Mouse (Mus musculus): ENCODE data around the gene Kiz.
A peak's percentile ranks its signal among the peaks of the same experiment; 100 is the strongest.

Kiz gene

DNA sequence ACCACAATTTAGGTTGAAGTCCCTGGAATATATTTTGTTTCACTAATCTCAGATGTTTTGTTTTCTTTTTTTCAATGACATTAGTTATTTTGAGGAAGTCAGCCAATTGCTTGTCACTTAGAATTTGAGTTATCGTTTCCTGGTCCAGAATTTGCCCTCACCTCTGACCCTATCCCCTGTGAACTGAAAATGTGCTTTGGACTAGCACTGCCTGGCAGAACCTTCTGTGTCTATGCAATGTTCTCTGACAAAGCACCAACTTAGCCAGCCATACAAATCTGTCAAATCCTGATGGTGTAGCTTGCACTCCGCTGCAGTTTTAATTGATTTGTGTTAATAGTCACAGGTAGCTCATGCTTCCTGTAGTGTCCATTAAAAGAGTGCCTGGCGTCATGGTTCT is 10.1 kb downstream of the Kiz start:
- DNase-seq (ENCODE audit: low spot score in 2 of 2): no peak

DNA sequence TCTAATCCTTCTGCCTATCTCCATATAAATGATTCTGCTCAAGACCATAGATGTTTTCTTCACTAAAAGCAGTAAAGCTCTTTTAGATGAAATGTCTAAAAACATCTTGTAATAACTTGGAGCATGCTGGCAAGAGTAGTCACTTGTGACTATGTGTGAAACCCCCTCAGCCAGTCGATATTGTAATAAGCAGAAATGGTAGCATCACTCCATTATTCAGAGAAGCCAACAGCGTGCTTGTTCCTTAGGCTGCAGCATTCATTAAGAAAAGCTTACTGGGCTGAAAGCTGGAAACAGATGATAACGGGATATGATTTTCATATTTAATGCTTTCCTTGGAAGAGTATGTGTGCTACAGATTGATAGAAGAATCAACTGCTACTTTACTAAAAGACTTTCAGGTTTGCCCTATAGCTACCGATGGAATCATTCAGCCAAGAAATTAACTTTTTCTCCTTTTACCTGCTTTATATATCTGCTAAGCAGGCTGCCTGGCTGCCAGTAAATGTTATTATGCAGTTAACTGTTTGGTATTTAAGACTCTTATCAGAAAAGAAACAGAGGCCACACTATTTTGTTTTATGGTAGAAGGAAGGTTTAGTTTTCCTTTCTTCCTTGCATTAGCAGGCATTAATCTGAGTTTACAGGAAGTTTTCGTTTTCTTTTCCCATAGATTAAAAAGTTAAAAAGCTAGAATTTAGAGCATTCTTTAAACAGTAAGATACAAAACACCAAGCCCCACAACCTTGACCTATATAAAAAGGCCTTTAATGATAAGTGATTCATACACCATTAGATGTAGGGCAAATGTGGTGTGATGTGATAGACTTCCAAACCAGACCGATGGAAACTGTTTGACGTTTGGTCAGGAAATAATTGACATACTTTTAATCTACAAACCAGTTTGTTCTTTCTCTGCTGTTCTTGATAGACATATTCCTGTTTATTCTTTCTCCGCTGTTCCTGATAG is 15.9 kb downstream of the Kiz start:
- DNase-seq (ENCODE audit: low spot score in 2 of 2): no peak

DNA sequence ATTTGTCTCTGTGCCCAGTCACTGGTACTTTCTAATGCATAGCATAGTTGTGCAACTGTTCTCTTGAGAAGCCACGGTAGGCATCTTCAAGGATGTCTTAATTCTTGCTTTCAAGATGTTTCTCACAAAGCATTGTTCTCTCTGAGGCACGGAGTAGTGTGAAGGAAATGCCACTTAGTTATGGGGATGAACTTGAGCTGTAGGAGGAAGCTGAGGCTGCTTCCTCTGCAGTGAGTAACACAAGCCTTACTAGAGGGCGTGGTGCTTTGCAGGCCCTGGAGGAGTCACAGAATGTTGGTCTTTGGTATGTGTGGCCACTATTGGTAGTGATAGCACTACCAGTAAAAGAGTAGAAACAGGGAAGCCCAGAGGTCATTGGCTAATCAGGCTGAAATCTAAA is 17.0 kb downstream of the Kiz start:
- DNase-seq (ENCODE audit: low spot score in 2 of 2): no peak

DNA sequence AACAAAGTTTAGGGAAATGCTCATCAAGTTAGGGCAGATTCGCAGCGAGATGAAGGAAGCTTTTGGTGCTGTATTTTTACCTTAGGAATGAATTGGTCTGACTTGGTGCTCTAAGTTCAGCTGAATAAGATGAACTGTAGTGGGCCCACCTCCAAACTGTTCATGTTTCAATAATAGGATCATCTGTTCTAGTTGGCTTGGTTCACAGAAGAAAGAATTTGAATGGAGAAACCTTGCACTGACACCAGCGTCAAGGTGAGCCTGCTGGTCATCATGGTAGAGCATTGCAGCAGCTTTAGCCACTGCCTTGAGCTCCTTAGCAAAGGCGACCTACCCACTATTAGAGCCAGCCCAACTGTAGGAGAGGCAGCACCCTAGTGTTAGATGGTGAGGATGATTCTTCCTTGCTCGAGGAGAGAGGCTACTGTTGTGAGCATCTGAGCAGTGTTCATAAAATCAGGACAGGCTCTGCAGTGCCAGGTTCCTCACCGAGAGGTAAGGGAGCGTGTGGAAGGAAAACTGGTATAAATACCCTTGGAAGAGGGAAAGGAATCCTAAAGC is 18.3 kb downstream of the Kiz start:
- DNase-seq (ENCODE audit: low spot score in 2 of 2): no peak

DNA sequence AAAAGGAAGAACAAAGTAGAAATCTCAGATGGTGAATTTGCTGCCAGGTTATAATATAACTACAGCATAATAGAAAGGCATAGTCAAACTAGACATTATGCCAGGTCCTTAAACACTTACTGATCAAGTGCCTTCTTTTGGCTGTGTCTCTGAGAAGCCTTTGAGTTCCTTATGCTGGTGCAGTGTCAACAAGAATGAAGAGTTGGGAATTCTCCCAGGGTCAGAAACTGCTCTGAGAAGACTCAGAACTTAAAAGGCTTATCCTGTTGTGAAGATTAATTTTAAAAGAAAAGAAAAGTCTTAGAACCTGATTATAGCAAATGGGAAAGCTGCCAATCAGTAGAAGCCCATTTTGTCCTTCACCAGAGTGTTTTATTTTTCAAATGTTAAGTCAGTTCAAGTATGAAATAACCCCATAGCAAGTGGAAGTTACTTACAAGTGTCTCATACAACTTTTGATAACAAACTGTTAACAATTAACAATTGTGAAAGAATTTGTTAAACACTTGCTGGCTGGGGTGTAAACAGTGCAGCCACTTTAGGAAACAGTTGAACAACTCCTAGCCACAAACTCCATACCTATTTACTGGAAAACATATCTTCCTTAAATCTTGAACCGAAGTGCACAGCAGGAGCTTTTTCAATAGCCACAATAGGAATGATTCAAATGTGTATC is 21.9 kb downstream of the Kiz start:
- DNase-seq (ENCODE audit: low spot score in 2 of 2): no peak

DNA sequence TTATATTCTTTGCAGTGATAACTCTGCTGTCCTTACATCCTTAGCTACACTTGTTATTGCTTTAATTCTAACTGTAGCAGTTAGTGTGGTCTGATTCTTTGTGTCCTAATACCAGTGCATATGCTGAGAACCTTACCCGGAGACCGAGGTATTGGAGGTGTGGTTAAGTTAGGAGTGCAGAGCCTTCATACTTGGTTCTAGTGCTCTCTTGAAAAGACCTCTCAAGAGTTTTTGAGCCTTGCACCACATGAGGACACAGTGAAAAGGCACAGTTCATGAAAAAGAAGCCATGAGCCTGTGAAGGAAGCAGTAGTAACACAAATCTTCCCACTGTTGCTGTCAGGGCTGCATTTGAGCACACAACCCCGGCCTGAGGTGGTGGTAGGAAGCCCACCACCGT is 26.0 kb downstream of the Kiz start:
- no peak for DNase-seq (ENCODE audit: low spot score in 2 of 2)

DNA sequence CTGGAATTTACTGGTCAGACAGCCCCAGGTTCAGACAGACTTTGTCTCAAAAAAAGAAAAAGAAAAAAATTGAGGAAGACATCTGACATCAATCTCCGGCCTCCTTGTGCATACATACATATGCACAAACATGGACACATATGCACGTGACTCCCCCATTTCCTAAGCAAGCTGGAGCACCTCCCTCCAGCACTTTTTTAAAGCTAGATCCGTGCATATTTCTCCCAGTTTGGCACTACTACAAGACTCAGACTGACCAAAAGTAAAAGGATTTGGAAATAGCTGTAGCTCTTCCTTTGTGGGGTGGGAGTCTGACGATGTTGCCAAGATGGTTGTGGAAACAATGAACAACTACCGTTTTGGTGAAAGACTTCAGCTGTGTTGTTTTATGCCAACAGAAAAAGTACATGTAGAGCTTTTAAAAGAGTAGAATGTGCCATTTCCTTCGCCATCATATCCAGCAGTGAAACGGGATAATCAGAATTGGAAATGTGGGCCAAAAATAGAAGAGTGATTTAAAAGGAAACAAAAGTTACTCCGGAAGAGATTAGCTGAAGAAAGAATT is 28.7 kb downstream of the Kiz start:
- DNase-seq (ENCODE audit: low spot score in 2 of 2): no peak

GRCm38 (mm10) chr2:146888786-146889414 is 33.2 kb downstream of the Kiz start:
- DNase-seq (ENCODE audit: low spot score in 2 of 2): no peak

GRCm38 (mm10) chr2:146898977-146899376 is 43.3 kb downstream of the Kiz start:
- DNase-seq (ENCODE audit: low spot score in 2 of 2): no peak

DNA sequence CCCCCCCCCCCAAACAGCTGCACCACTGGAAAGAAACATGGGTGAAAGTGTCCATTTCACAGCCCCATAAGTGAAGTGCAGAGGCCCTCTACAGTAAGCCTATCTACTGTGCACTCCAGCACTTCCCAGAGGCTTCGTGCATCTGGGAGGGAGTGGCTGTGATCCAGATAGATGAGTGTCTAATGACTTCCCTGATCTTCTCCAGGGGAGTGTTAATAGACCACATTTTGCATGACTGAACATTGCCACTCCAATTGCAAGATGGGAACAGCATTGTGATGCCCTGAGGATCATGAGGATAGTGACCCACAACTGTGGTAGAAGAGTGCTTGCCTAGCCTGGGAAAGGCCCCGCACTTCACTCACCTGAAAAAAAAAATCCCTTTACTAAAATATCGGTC is 60.4 kb downstream of the Kiz start:
- no peak for DNase-seq (ENCODE audit: low spot score in 2 of 2)

DNA sequence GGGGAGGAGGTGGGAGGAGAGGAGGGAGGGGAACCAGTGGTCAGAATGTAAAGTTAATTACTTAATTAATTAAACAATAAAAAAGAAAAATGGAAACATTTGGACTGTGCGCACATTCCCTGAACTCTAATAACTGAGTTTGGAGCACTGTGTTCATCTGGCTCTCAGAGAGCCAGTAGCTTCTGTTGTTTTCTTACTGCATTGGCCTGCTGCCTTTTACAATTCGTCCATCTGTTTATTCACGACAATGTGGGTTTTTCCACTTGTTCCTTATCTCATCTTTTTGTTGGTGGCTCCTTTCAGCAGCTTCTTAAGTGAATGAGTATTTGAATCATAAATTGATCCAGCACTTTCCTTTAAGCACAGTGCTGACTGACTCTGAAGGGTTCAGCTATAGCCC is 62.1 kb downstream of the Kiz start:
- no peak for DNase-seq (ENCODE audit: low spot score in 2 of 2)

DNA sequence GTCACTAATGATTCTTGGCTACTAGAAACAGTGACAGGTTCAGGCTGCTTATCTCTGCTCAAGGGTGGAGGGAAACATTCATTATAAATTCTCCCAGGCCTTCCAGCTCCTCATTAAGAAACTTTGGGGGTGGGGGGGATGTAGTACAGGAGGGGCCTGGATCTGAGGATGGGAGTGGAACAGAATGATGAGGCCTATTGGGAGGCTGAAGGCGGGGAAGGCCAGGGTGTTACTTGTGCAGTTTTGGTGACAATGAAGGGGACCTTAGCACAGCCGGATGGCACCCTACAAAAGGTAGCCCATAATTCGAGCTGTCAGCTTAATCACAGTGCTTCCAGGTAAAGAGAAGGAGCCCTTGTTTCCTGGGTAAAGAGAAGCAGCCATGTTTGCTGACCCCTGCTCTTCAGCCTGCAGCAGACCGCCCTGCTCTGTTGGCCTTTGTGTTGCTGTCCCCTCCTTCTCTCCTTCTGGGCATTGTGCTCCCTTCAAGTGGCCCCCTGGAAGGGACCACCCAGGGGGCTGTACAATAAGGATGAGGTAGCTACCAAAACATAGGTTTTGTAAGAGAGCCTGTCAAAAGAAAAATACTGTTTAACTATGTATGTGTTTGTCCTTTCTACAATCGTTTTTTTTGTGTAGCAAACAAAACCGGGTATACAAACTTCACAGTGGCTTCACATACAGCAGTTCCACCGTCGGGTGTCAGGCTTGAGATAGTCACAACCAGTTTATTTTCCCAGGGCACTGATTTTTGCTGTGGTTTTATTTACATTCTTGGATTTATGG is 64.9 kb downstream of the Kiz start:
- DNase-seq (ENCODE audit: low spot score in 2 of 2): no peak

DNA sequence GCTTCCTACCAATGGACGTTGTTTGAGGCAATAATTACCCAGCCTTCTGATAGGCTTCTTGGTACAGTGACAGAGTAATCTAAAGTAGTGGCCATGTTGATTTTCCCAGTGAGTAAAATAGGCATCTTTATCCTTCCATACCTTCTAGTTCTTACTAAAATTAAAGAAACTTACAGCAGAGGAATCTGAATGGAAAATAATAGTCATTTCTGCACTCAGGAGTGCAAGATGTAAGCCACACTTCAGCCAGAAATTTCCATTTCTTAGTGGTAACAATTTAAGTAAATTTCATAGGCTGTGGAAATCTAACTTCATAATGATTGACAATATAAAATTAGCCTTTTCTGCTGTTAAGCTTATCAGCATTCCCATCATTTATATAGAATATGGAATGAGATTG is 69.6 kb downstream of the Kiz start:
- no peak for DNase-seq (ENCODE audit: low spot score in 2 of 2)

DNA sequence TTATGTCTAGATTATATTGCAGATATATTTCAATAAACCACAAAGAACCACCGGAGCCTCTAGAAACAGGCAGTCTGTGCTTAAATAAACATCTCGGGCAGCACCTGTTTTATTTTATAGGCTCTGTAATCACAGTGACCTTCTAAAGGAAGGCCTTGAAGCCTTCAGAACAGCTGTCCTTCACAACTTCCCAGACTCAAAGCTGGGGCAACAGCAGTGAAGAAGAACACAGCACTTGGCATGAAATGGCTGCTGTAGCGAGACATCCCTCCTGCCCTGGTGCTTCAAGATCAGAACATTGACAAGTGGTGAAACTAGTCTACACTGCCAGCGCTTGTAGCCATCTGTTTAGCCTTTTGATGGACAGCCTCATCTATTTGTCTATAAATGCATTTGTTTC is 70.2 kb downstream of the Kiz start:
- no peak for DNase-seq (ENCODE audit: low spot score in 2 of 2)

GRCm38 (mm10) chr2:146948223-146948776 is 92.6 kb downstream of the Kiz start:
- DNase-seq (ENCODE audit: low spot score in 2 of 2): no peak

DNA sequence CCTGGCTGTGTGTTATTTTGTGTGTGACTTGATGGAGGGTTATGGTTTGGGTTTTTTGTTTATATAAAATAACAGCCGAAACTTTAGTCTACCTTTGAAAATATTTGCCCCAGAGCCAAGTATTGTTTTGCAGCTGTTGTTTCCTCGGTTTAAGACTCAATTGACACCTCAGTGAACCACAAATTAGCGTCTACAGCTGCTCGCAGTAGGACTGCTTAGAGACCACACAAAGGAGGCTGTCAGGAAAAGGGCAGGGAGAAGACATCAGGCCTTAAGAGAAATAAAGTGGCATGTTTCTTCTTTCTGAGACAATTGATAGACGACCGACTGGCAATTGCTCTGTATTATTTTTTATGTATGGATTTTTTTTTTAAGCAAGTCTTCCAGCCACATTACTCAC is 100.7 kb downstream of the Kiz start:
- no peak for DNase-seq (ENCODE audit: low spot score in 2 of 2)

- DNase-seq (ENCODE audit: low spot score in 2 of 2): peak; percentile 12 to 21
Observed at GRCm38 (mm10) chr2:146958398-146958911, 102.8 kb downstream of the Kiz start.

DNA sequence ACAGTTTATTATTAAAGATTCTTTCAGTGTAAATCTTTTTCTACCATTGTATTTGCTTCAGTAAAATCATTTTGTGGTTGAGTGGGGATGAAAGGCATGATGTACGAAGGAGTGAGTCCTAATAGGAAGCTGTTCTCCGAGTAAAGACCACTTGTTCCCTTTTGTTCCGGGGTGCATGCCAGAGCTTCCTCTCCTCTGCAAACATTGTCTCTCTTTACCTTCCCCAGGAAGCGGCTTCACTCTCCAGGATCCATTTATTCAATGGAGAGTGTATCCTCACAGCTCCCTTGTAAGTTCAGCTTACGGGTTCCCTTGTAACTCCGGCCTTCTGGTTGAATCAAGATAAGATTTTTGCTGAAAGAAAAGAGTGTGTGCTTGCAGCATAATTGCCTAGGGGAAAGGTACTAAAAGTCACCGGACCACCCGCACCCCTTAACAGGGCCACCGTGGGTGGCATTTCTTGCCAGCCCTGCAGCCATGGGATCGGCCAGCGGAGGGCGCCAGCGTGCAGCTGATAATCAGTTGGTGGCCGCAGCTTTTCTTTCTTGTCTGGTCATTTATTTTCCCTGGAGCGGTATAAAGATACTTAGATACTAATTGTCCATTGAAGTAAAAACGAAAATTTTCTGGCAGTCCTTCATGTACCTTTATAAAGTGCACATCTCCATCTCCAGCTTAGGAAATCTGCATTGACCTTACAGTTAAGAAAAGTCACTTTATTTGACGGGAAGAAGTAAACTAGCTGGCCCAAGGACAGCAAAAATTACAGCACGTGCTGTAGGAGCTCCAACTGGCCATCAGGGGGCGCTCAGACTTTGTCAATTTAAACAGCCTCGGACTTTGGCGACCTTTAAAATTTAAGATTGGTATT is 103.5 kb downstream of the Kiz start:
- DNase-seq (ENCODE audit: low spot score in 2 of 2): peak; percentile 63 to 84

DNA sequence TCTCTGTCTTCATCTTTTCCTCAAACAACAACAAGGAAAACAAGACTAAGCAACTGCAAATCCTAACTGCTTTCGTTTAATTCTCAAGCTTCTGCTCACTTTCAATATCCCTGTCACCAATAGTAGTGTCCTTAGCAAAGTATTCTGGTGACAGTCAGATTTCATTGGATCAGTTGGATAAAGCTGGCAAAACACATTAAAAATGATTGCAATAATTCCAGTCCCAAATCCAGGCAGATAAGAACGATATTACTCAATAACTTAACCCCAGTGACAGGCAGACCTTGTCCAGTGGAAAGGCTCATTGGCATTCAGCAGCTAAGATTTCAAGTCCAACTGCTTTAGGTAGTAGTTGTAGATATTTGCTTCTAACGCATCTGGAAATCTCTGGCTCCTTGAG is 119.4 kb downstream of the Kiz start:
- DNase-seq (ENCODE audit: low spot score in 2 of 2): no peak
